Mouse (Mus musculus): Measurements from ENCODE around the gene Psmb10.
A peak's percentile ranks its signal among the peaks of the same experiment; 100 is the strongest.

The Psmb10 gene

DNA sequence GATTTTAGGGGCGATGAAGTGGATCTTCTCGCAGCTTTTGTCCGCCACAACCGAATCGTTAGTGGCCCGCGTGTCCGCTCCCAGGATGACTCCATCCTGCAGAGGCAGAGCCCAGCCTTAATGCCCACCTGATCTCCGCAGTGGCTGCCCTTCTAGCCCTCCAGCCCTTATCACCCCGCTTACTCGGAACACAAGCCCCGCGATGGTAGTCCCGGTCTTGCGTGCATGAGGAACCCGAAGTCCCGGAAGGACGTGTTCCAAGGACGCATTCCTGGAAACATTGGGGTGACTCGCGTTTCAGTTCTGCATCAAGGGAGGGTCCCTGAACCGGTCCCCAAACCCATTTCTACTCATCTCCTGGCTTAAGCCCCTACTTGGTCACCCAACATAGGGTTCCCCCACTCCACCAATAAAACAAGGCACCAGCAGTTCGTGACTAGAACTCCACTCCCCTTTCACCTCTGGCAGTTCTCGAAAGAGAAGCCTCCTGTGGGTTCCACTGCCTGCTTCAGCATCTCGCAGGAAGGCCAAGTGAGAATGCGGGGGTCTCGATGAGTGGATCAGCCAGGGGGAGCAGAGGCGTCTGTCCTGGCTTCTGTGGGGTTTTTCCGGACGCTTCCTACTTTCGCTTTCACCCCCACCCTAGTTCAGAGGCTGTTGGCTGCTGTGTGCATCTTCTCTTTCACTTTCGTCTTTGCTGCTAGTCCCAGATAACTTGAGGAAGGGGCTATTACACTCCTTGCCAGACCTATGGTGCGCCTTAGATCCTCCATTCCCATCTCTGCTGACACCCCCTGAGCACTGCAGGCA lies 543 bp downstream of the Psmb10 start:
- DNase-seq (ENCODE audit: low spot score in 2 of 2), result no peak

DNA sequence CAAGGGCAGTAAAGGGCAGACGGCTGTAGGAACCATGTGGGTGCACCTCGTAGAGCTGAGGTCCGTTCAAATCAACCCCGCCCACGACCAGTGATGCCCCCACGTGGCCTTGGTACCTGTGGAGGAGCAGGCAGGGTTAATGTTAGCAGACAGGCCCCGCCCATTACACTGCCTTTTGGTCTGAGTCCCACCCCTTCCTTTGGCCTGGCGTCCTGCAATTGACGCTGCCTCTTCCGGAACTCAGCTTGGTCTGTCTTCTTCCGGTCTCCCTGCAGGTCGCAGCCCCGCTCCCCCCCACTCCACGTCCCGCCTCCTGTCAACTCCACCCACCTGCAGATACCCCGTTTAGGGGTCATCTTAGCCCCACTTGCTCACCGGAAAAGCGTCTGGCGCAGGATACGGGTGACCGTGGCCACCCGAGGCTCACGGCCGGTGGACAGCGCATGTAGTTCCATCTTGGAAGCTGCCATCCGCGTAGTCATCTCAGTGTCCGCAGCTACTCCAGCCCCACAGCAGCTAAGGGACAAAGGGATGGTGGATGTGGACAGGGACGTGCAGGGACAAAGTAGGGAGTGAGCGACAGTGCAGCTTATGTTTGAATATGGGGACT lies 1.3 kb downstream of the Psmb10 start:
- DNase-seq (ENCODE audit: low spot score in 2 of 2), result peak; percentile 87 to 90

- DNase-seq (ENCODE audit: low spot score in 2 of 2), result no peak
These were observed 2.2 kb downstream of the Psmb10 start for GRCm38 (mm10) chr8:105935863-105936603.

GRCm38 (mm10) chr8:105935105-105935504 lies 3.1 kb downstream of the Psmb10 start:
- no peak for DNase-seq (ENCODE audit: low spot score in 2 of 2)

DNA sequence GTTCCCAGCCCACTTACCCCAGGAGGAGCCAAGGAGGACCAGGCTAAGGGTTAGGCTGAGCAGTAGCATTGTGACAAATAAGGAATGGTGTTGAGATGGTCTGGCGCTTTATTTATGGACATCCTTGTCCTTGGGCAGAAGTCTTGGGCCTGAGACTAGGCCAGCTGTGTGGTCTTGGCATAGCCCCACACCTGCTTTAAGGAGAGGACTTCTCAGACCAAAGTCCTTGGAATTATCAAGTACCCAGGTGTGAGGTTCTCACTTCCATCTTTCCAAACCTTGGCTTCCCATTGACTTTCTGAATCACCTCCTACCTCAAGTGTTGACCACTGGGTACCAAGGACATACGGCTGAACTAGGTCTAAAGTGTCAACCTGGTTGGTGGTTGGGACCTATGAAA lies 4.5 kb downstream of the Psmb10 start, which contains the start of gene Ctrl:
Gene Ctrl, minus strand, starts transcription at position 101 of the 400 bp plus-strand sequence.
- DNase-seq (ENCODE audit: low spot score in 2 of 2), result no peak

DNA sequence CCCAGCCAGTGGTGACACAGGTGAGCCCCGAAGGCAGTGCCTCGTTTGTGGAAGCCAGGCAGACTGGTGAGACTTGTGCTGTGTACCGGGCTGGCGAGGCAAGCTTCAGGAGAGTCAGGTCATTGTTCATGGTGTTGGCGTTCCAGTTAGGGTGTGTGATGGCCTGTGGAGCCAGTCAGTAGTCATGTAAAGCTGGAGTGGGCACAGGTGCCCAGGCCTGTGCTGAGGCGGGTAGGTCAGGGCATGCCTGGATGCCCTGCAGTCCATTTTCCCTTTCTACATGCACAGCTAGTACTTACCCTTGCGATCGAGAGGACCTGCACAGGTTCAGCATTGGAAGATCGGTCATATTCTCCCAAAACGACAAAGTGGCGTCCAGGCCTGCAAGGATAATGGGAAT lies 5.7 kb downstream of the Psmb10 start:
- no peak for DNase-seq (ENCODE audit: low spot score in 2 of 2)

GRCm38 (mm10) chr8:105931271-105931670 lies 7.0 kb downstream of the Psmb10 start:
- peak in 1 of 2 experiments; percentile 70 for DNase-seq (ENCODE audit: low spot score in 2 of 2)

GRCm38 (mm10) chr8:105930602-105931001 lies 7.6 kb downstream of the Psmb10 start:
- DNase-seq (ENCODE audit: low spot score in 2 of 2), result peak in 1 of 2 experiments; percentile 53

DNA sequence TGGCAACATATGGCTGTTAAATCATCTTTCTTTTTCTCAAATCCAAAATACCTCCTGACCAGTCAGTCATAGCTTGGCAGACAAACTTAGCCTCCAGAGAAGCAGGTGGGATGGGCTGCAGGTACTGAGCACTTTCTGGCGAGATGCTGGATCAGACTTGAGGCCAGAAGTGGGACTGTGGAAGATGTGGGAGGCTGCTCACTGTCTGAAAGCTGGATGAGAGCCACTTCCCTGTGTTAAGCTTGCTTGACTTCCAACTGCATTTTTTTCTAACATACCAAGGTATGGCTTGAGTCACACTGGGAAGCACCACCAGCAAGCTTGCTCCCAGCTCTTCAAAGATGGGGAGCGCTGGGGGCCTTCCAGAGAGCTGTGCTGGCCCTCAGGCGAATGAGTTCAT lies 13.1 kb downstream of the Psmb10 start:
- DNase-seq (ENCODE audit: low spot score in 2 of 2), result peak; percentile 45 to 49

- peak in 1 of 2 experiments; percentile 11 for DNase-seq (ENCODE audit: low spot score in 2 of 2)
These were observed 18.9 kb downstream of the Psmb10 start for GRCm38 (mm10) chr8:105919390-105919789.

GRCm38 (mm10) chr8:105900941-105901616 lies 37.2 kb downstream of the Psmb10 start:
- DNase-seq (ENCODE audit: low spot score in 2 of 2), result no peak

GRCm38 (mm10) chr8:105900180-105900940 lies 37.9 kb downstream of the Psmb10 start, which contains the start of gene Pskh1:
Pskh1 (plus strand) TSS chr8:105900441.
- DNase-seq (ENCODE audit: low spot score in 2 of 2), result peak; percentile 85 to 87

DNA sequence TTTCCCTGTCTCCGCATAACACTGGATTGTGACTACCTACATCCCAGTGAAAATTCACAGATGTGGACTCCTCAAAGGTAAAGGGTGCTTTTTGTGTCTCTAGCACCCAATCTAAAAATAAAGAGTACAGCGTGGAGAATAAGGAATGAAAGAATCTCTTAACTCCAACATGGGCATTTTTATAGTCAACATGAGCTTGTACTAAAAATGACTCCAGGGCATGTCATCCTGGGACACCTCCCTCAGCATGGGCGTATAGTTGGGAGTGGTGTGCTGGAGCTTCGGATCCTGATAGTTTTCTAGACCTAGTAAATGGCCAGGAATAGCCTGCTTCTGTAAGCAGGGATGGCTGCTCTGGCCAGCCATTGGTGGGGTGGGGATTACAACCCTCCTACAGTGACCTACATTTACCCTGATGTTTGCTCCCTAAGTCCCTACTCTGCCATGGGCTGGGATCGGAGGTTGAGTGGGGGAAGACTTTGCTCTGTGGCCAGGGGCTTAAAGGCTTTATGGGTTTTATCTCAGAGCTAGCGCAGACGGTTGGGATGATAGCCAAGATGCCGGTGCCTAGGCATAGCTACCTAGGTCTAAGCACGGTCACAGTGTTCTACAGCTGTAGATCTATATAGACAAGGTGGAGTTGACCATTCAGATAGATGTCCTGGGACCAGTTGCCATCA lies 40.3 kb downstream of the Psmb10 start:
- DNase-seq (ENCODE audit: low spot score in 2 of 2), result peak in 1 of 2 experiments; percentile 26

DNA sequence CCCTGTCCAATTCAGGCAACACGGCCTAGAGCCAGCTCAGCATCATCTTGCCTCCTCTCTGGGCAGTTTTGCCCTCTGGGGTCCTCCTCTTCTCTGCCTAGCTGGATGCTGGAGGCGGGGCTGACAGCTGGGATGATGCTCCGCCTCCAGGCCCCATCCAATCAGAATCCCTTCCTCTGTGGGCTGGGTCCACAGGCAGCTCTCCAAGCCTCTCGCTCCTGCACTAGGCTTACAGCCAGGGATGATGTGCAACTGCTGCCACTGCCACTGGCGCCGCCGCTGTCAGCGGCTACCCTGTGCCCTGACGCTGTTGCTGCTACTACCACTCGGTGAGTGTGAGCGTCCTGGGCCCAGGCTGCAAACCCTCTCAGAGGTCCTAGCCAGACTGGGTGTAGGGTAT lies 44.9 kb downstream of the Psmb10 start, which contains the start of gene Nrn1l:
Gene Nrn1l, plus strand, starts transcription at position 229 of the 400 bp plus-strand sequence.
- DNase-seq (ENCODE audit: low spot score in 2 of 2), result peak; percentile 77 to 81

GRCm38 (mm10) chr8:105892432-105892831 lies 45.8 kb downstream of the Psmb10 start:
- no peak for DNase-seq (ENCODE audit: low spot score in 2 of 2)

DNA sequence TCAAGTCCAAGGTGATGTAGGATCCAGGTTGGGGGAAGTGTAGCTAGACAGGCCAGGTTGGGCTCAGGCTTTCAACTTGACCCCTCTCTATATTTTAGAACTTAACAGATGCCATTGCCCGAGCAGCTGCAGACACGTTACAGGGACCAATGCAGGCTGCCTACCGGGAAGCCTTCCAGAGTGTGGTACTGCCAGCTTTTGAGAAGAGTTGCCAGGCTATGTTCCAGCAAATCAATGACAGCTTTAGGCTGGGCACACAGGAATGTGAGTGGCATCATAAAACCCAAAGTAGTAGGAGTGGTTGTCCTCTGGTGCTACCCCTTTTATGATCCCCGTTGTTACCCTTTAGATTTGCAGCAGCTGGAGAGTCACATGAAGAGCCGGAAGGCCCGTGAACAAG lies 47.4 kb downstream of the Psmb10 start:
- DNase-seq (ENCODE audit: low spot score in 2 of 2), result peak; percentile 38 to 39

GRCm38 (mm10) chr8:105889756-105890465 lies 48.3 kb downstream of the Psmb10 start:
- DNase-seq (ENCODE audit: low spot score in 2 of 2), result no peak

Measured in right cerebral cortex, postnatal 36 days (tissue).